Mouse (Mus musculus): ENCODE results near the gene Zfhx3.

The Zfhx3 gene

DNA sequence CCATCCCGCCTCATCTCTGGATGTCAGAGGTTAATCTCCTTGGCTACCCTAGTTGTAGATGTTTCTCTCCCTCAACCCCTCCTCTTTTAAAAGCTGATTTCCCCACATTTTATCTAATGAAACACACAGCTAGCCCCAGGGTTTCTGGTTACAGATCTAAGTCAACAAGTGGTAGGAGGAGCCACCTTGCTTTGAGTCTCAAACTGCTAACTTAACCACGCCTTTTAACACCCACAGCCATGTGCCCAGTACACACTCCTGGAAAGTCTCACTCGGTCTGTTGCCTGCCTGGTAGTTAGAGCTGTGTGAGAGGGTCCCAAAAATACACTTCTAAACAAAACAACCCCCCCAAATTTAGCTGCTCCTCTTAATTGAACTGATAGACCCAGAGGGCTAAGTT lies 877.4 kb downstream of the Zfhx3 start:
- no peak for DNase-seq

DNA sequence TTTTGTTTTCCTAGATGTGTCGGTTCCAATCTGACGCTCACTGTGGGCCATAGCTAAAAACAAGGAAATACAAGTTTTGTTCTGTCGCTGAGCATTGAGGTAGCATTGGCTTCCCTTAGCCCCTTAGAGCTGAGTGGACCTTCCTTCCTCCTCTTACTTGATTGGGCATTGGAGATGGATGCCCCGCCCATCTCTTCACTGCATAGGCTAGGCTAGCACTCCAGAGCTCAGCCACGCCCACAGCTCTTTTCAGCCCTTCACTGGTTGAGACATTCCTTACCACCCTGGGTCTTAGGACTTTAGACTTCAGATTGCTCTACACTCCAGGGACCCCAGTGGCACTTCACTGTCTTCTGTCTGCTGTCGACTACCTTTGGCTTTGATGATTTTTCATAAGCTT lies 878.2 kb downstream of the Zfhx3 start:
- DNase-seq: peak; percentile 16 to 44

DNA sequence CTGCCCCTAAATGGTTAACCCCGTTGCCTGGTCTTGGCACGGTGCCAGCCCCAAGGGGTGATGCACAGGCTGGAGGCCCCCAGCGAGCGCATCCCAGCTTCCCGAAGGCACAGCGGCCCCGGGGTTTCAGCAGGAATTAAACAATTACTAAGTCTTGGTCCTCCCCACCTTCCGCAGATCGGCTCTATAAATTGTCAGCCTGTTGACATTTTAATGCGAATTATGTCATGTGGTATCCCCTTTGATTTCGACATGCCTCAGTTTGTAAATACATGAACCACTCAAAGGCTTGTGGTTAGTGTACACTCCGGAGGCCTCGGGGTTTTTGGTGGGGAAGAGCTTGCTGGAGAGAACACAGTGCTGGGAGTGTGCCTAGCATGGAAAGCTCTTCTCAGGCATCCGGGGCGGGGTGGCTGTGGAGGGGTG lies 880.4 kb downstream of the Zfhx3 start:
- no peak for DNase-seq

DNA sequence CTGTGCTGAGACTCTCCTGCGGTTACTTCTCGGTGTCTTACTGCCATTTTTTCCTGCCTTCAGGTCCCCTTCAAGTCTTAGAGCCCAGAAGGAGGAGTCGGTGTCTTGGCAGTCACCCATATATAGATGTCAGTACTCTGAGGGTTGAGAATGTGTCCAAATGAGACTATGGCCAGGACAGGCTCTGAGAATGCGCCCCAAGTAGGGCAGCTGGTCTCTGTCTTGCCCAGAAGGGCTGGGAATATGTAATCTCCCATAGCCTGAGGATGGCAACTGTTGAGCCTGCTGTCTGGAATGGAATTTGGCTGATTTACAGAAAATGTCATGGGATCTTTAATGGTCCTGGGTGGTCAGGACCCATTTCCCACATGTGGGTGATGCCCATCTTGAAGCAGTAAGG lies 881.6 kb downstream of the Zfhx3 start:
- no peak for DNase-seq

DNA sequence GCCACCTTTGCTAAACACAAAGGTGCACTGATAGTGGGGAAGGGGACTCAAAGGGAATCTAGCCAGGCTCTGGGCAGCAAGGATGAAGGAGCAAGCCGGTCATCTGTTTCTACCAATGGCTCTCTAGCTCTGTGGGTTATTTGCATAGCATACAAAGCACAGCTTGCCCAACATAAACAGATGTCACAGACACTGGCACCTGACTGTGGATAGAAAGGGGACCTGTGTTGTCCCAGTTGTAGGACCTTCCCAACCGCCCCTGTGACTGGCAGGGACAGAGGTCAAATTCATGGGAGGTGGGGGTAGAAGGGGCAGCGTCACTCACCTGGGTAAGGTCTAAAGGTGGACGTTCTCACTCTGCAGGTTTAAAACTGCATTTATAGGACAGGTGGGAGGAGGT lies 884.0 kb downstream of the Zfhx3 start:
- no peak for DNase-seq

DNA sequence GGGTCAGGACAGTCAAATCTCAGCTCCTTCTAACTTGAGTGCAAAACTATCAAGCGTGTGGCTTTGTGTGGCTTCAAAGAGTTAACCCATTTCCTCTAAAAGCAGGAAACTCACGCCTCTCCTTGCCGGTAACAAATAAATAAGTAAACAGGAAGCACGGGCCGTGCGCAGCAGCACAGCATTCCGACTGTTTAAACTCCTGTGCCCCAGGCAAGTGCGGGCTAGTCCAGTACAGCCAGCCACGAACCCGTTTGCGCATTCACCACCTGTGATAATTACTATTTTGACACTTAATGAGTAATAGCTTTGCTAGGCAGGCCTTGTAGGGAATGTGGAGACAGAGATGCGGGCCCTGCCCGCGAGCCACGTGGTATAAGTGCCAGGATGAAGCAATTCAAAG lies 885.0 kb downstream of the Zfhx3 start:
- DNase-seq: no peak

DNA sequence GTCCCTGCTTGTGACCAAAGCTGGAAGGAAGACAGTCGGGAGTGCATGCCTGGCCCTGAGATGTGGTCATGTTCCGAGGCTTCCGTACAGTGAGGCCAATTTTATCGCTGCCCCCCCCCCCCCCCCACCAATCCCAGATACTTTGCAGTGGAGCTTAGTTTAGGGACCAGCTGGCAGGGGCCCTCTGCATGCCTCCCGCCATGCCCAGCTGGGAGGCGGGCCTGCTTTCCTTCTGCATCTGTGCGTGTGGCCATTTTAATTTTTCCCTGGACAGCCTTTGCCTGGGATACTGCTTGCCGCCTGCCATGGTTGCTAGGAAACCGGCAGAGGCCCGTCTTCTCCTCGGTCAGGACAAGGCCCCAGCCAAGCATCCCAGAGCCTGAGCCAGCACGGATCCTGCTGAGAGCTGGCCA lies 886.9 kb downstream of the Zfhx3 start:
- DNase-seq: no peak

DNA sequence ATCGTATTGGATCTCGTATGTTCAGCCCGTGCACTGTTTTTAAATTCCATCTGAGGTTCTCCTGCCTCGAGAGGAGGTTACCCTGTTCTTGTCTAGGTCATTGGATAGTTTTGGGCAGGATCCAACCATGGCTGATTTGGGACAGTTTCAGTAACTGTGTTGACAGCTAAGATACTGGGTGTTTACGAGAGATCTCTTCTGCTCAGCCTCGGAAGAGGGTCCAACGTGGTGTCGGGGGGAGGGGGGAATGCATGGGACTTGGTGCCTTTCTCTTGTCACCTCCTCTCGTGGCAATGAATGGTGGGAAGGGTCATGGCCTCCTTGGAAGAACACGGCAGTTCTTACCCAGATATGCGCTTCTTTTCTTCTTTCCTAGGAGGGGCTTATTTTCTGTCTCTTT lies 892.7 kb downstream of the Zfhx3 start:
- DNase-seq: no peak

DNA sequence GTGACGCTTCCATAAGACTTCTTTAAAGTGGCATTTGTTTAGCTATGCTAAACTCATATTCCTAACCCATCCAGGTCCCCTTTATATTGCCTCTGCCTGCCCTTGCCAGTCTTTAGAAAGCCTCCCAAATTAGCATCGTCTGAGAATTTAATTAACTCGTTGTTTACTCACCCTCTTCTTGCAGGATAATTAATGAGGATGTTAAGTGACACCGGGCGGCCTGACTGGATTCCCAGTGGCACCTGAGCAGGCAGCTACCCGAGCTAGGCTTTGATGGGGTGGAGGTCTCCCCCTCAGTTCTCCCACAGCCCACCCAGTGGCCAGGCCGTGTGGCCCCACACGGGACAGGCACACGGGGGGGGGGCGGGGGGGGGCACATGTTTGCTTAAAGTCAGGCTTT lies 895.3 kb downstream of the Zfhx3 start:
- DNase-seq: no peak

DNA sequence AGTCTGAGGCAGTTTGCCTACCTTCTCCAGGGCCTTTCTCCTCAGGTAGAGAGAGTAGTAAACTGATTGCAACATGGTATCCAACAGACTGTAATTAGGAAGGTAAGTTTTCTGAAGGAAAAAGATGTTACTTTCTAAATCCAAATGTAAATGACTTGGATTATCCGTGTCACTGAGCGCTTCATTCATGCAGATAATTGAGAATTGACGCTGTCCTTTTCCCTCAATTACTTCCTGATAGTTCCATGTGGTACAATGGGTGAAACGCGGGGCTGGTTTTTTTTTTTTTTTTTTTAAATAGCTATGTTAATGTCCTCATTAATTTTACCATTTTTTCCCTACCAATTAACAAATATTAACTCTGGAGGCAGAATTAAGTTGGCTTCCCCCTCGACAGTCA lies 896.3 kb downstream of the Zfhx3 start:
- DNase-seq: no peak

DNA sequence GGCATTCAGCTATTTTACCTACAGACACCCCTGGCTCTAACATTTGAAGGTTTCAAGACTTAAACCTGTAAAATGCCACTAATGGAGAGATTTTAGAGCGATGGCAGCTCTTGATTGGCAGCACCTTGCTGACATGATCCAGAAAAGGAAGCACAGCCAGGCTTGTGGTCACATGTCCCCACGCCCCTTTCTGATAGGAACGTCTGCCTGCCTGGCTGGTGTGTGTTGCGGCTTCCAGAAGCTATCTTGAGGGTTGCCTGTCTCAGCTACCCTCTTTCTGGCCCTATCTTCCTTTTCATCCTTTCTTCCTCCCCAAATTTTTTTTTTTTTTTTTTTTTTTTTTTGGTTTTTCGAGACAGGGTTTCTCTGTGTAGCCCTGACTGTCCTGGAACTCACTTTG lies 899.9 kb downstream of the Zfhx3 start:
- no peak for DNase-seq

DNA sequence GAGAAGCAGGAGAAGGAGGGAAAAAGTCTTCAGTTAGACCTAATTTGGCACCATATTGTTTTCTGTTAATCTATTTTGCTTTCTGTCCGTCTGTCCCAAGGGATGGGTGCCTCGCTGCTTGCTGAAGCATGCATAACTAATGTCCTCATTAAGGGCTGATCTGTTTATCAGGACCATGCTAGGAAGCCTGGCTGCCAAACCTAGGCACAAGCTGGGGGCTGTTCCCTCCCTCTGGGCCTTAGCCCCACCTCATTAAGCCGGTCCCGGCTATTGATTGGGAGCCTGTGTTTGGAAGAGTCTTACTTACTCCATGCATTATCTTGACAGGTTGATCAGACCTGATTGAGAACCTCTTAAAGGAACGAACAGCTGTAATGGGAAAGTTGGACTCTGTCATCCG lies 903.7 kb downstream of the Zfhx3 start:
- DNase-seq: no peak

DNA sequence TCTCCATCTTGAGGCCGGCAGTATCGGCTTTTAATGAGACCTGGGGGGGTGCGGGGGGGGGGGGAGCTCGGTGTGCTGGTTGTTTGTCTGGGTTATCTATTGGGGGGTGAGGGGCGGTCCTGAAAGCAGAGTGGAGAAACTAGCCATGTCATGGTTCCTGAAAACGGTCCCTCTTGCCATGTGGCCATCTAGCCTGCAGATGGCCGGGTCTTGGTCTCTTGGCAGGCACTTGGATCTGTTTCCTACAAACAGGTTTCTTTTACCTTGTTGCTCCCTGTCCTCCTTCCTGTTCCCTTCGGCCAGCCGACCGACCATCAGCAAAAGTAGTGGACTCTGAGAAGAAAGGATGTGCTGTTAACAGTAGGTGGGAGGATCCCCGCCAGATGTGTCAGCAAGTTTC lies 904.4 kb downstream of the Zfhx3 start:
- no peak for DNase-seq

DNA sequence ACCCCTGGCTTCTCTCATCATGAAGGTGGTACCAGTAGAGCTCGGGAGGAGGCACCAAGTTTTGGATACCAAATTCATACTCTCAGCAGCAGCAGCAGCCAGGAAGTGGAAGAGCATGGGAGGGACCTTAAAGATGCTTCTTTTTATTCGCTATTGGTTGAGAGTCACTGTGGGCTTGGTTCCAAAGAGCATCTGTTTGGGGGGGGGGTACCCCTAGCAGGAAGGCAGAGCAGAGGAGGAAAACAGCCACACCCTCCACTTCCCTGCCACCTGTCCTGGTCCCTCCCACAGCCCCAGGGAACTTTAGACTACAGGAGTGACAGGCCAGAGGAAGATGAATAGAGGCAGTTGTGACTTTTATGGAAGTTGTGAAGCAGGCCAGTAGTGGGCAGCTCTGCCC lies 904.9 kb downstream of the Zfhx3 start:
- peak; percentile 12 to 23 for DNase-seq

DNA sequence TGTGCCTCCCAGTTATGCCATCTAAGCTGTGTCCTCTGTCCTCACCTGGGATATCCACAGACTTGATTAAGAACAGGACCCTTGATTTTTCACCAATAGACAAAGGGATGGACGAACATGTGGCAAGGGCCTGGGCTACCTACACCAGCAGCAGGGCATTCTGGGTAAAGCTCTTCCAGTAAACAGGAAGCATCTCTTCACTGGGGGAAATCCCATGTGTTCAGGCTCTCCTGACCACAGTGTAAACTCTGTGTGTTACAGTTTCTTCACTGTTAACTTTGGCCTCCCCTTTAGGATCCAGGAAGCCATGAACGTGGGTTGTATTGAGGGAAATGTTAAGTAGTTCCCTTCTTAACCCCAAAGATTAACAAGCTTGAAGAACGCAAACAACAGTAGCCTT lies 906.0 kb downstream of the Zfhx3 start:
- DNase-seq: no peak

DNA sequence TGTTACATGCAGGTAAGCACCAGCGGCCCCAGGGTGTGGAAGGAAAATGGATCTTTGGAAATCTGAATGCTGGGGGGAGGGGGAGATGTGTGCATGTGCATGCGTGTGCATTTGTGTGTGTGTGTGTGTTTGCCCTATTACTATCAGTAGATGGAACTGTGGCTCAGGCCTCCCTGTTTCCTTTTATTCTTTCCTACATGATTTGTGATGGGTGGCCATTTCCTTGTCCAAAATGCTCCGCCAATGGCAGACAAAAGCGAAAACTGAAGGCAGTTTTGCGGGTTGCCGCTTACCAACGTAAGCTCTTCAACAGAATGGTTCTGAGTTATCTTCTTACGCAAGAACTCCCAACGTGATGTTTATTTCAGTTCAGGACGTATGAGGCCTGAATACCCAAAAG lies 910.6 kb downstream of the Zfhx3 start:
- DNase-seq: no peak

DNA sequence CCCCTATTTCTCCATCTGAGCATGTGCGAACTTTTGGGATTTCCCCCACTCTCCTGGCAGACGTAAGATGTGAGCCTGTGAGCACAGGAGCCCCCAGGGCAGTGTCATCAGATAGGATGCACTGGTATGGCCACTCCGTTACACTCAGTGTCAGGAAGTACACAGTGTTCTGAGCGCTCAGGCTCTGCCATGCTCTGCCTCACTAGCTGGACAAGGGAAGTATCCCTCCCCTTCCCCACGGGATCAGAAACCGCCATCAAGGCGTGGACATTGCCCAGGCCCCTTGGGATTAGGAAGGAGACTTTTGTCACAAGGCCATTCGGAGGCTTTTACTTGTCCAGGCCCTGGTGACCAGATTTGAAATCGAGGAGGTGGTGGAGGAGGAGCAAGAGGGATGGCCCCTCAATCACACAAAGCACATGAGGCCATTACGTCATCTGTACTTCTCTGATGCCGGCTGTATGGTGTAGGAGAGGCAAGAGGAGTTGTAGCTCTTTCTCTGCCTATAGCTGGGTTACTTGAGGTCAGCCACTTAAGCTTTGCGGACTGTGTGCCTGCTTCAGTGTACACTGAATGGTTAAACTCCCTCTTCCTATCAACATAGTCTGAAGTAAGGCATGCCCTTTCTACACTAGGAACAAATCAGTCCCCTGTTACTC lies 912.1 kb downstream of the Zfhx3 start:
- DNase-seq: no peak

DNA sequence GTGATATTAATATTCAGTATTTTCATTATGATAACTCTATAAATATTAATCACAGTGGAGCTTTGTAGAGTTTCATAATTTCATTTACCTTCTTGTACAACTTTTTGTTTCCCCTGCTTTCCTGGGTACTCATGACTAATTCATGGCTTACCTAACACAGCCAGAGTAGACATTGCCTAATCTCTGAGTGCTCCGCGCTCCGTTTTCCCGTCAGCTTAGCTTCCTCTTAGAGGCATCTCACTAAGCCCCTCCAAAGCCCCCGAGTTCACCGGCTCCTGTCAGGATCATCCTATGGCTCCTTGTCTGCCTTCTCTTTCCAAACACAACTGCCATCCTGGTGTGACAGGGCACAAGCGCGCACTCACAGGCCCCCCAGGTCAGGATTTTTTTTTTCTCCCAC lies 916.6 kb downstream of the Zfhx3 start:
- no peak for DNase-seq

DNA sequence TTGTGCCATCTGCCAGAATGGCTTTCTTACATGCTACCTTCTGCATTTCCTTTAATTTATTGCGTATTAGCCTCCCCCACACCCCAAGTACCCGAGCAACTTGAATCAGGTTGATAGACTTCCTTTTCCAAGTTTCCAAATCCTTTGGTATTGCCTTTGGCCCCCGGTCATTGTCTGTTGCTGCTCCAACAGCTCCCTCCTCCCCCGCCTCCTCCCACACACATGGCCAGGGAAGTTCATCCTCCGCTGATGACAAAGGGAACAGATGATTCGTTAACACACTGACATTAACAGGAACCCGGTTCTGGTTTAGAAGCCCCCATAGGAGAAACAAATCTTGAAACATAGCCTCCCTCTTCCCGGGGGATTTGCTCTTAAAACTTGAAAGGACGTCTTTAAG lies 917.5 kb downstream of the Zfhx3 start:
- DNase-seq: no peak

DNA sequence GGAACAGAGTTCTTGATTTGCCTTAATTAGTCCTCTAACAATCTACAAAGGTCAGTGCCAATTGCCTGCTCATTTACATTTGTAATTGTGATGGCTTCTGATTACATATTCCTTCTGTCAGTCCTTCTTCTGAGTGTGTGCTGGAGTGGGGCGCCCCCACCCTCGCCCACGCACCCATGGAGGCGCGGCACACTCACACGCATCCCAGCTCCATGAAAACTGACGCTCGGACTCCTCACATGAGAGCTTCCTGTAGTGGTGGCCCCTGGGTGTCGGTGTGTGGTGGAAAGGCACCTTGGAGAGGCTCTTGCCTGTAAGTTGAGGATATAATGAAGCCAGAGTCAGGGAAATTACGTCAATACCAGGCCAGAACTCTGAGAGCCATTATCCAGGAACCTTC lies 921.0 kb downstream of the Zfhx3 start:
- no peak for DNase-seq

DNA sequence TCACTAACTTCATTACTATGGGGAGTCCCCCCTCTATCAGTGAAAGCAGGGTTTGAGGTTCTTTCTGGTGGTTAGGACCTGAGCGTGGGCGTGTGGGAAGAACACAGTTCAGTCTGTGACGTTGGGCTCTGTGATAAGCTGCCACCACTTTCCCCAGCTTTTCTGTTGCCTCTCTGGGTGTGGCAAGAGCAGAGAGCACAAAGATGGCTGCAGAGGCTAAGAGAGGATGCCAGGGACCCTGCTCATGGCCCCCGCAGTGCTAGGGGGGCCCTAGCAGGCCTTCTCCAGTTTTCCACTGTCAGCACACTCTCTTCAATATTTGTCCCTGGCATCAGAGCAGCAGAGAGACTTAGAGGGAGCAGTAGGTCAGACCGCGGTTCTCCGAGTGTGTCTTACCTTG lies 924.0 kb downstream of the Zfhx3 start:
- DNase-seq: no peak

DNA sequence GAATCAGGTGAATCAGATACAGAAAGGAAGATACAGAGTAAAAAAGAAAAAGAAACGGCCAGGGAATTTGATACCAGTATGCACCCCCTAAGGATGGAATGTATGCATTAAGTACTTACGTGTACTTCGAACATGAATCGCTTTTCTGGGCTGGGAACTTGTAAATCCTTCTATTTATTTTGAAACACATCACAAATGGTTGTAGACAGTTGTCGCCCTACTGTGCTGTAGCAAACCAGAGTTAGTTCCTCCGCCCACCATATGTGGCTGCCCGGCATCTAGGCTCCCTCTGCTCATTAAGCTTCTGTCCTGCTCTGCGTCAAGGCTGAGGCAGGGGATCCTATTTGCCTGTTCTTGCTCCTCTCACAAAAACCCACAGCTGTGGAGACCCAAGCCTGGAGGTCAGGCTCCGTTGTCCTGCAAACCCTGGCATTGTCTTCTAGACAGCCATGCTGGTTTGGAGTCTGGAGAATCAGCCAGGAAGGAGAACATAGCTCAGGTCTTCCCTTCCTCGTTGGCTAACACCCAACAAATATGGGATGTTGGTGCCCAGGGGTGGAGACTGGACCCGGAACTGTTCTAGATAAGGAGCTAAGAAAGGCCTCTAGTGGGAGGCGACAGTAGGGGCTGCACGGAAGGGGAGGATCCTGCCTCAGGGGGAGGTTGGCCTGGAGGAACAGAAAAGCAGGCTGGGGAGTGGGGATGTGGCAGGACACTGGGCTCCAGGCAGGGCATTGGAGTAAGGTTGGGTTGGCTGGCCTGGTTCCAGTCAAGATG lies 925.2 kb downstream of the Zfhx3 start:
- DNase-seq: no peak

DNA sequence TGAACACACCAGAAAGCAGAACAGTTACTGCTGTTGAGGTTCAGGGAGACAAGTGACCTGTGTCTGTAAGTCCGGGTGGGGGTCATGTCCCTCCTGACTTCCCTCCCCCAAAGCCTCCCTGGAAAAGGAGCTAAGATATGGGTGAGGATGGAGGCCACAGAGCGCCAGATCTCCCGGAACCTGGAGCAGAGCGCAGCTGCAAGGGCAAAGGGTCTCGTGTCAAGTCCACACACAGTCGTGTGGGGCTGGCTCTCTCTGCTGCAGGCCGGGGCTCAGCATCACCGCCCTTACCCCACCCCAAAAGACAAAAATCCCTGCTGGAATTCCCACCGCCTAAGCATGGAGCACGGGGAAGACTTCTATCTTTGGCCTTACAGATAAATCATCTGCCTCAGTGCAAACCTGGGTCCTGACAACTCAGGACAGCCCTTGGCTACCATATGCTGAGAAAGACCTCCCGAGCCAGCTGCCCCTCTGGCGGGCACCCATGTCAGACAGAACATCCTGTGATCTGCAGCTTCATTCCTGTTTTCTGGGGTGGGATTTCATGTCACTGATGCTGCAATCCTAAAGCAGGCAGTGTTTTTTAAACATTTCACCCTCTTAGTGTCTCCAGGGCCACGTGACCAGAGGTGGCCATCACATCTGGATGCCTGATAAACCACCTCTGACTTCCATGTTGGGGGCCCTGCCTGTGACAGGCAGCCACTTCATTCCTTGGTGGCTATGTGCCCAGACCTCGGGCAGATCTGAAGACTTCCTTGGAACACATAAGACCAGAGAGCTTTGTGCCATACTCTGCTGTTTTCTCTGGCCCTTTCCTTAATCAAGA lies 926.0 kb downstream of the Zfhx3 start:
- no peak for DNase-seq

DNA sequence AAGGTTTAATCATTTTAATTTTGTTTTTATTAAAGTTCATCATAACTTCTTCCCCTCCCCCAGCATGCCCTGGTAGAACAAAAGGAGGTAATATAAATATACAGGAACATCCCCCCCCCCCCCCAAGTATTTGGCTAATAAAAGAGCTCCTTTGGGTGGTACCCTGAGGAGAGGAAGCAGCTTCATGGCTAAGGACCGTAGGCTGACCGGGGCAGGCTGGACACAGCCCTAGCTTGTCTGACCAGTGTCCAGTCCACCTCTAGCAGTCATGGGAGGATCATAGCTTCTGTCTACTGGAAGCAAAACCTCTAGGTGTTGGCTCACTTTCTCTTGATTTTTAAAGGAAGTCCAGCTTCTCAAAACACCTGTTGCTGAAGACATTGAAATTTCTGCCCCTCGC lies 927.0 kb downstream of the Zfhx3 start:
- DNase-seq: no peak

Measured in thymus, adult 18-20 months (tissue).